Mouse (Mus musculus) intestine, embryonic 14.5 days (tissue): ENCODE results near the gene Setd3. TPM values are rescaled to one million over a fixed set of nuclear protein-coding genes. Genes with fewer than 3 reads are reported as not detected.

Source experiments
- ATAC-seq: fragments of 200-750 bp; cut with Nextera tagmentation; replicated peaks from 2 replicates; pipeline ENCODE4 v1.8.0; 2017; ENCODE audit warnings: low read depth, moderate number of reproducible peaks, moderate TSS enrichment, moderate library complexity; ENCODE audit not compliant: low FRiP score, low TSS enrichment
- DNase-seq: peaks from one replicate; pipeline ENCODE4 v3.0.0-alpha.2; 2018; ENCODE audit warnings: low spot score
- H3K27ac ChIP-seq: fragments of 300-500 bp; sonication (generic); 2 replicates; pipeline ENCODE4 v1.5.1; 2014; ENCODE audit warnings: low read depth, mild to moderate bottlenecking, control low read depth
- H3K27me3 ChIP-seq: fragments of 300-500 bp; sonication (generic); replicated peaks from 2 replicates; pipeline ENCODE4 v1.6.1; 2014; ENCODE audit warnings: low read length, control low read depth; ENCODE audit not compliant: control insufficient read depth, insufficient read depth
- H3K36me3 ChIP-seq: fragments of 300-500 bp; sonication (generic); 2 replicates; pipeline ENCODE4 v1.6.1; 2014; ENCODE audit warnings: low read length, control low read depth; ENCODE audit not compliant: control insufficient read depth, insufficient read depth
- H3K4me1 ChIP-seq: fragments of 300-500 bp; sonication (generic); replicated peaks from 2 replicates; pipeline ENCODE4 v1.6.1; 2014; ENCODE audit warnings: low read length, control low read depth, mixed read lengths; ENCODE audit not compliant: control insufficient read depth, insufficient read depth
- H3K4me2 ChIP-seq: fragments of 300-500 bp; sonication (generic); 2 replicates; pipeline ENCODE4 v1.6.1; 2014; ENCODE audit warnings: low read length
- H3K4me3 ChIP-seq: fragments of 300-500 bp; sonication (generic); 2 replicates; pipeline ENCODE4 v1.5.1; 2014; ENCODE audit warnings: low read depth, low read length, control low read depth, mixed read lengths
- H3K9ac ChIP-seq: fragments of 300-500 bp; sonication (generic); 2 replicates; pipeline ENCODE4 v1.6.1; 2014; ENCODE audit warnings: mild to moderate bottlenecking, low read length
- H3K9me3 ChIP-seq: fragments of 300-500 bp; sonication (generic); 2 replicates; pipeline ENCODE4 v1.6.1; 2016; ENCODE audit warnings: low read length, control low read depth; ENCODE audit not compliant: control insufficient read depth
- WGBS: fragments of 180-500 bp; shearing (Covaris S2); extraction: QIAGEN DNeasy Blood & Tissue Kit; methylation state at CpG from one replicate; pipeline ENCODE4 v1.1.7; 2014; 5-methylcytosine and 5-hydroxymethylcytosine counted together
- polyA plus RNA-seq: library from polyadenylated mRNA; unstranded; fragments of >200 nt; fragmentation: Nextera tagmentation; extraction: Ambion mirVana; gene quantifications from 2 replicates; pipeline ENCODE4 v1.2.1, GENCODE M21; 2014

Setd3 gene
- polyA plus RNA-seq, 1 experiment from 2014 or later = 75.9 TPM

DNA sequence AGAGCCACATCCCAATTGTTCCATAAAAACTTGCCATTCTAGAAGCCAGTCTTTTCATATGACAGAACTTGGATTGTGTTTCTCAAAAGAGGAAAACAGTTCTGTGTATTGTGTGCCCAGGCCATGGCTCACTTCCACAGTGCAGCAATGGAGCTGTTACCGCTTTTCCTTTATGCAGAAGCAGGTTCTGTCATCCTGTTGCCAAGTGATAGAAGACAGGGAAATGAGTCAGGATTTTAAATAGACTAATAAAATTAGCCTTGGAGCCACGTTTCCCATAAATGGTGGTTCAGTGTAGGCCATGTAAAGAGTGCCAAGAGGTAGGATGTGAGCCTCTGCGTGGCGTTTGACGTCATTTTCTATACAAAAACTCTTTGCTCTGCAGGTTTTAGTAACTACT lies 14.8 kb upstream of the Setd3 start:
- Histone ChIP-seq H3K4me1 (no peaks in the 10 kb centered on the region), H3K4me3 (no peak overlapping the region), H3K27ac (no peak overlapping the region), H3K9ac (no peak overlapping the region), H3K27me3 (no peaks in the 10 kb centered on the region), H3K4me2 (no peak overlapping the region), H3K36me3 (peaks cover 94% of the 10 kb centered on the region), H3K9me3 (no peaks in the 10 kb centered on the region)
- no peak for DNase-seq
- 84% methylated on average over 5 of the region's 5 CpGs for WGBS
- ATAC-seq = no peak

DNA sequence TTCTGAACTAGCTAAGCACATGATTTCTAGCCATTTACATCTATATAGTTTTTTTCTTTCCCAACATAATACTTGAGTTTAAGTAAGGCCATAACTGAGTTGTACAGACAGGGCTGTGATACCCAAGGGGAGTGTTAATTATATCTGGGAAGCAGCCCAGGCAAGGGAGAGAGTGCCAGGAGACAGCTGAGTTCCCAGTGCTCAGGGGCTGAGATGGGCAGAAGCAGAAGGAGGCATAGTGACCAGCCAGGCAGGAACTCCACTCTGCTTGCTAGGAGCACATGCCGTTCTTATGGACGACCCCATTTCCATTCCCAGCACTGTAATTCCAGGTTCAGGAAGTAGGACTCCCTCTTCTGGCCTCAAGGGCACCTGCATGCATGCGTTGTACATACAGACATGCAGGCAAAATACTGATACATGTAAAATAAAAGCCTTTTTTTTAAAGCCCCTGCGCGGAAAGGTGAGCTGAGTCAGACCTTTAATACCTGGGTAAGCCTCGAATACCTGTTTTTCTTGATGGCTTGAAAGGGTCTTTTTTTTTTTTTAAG lies 8.5 kb upstream of the Setd3 start:
- DNase-seq = no peak
- peaks cover 88% of the 10 kb centered on the region for H3K36me3 ChIP-seq
- 94% methylated on average over 6 of the region's 6 CpGs for WGBS
- H3K27me3 ChIP-seq = no peaks in the 10 kb centered on the region
- no peak for ATAC-seq
- H3K4me3 ChIP-seq = no peak overlapping the region
- no peak overlapping the region for H3K4me2 ChIP-seq
- H3K4me1 ChIP-seq = no peaks in the 10 kb centered on the region
- H3K9me3 ChIP-seq = no peaks in the 10 kb centered on the region
- no peak overlapping the region for H3K27ac ChIP-seq
- H3K9ac ChIP-seq = no peak overlapping the region

DNA sequence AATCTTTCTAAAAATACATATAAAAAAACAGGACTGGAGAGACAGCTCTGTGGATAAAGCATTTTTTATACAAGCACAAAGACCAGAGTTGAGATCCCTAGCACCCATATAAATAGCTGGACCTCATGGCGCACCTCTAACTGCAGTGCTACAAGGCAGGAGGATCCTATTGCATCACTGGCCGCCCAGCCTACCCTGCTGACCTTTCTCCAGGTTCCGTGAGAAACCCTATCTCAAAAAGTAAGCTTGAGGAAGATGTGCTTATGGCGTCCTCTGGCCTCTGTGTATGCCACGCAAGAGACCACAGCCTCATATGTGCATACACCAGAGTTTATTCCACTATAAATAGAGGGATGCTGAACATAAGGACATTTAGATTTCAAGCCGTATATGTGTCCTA lies 2.6 kb upstream of the Setd3 start:
- no peak overlapping the region for H3K9ac ChIP-seq
- H3K4me2 ChIP-seq = no peak overlapping the region
- 93% methylated on average over 6 of the region's 6 CpGs for WGBS
- no peak overlapping the region for H3K27ac ChIP-seq
- no peak overlapping the region for H3K4me3 ChIP-seq
- no peaks in the 10 kb centered on the region for H3K27me3 ChIP-seq
- H3K9me3 ChIP-seq = no peaks in the 10 kb centered on the region
- ATAC-seq (no peak), DNase-seq (no peak)
- H3K36me3 ChIP-seq = peaks cover 46% of the 10 kb centered on the region
- H3K4me1 ChIP-seq = peaks cover 18% of the 10 kb centered on the region

DNA sequence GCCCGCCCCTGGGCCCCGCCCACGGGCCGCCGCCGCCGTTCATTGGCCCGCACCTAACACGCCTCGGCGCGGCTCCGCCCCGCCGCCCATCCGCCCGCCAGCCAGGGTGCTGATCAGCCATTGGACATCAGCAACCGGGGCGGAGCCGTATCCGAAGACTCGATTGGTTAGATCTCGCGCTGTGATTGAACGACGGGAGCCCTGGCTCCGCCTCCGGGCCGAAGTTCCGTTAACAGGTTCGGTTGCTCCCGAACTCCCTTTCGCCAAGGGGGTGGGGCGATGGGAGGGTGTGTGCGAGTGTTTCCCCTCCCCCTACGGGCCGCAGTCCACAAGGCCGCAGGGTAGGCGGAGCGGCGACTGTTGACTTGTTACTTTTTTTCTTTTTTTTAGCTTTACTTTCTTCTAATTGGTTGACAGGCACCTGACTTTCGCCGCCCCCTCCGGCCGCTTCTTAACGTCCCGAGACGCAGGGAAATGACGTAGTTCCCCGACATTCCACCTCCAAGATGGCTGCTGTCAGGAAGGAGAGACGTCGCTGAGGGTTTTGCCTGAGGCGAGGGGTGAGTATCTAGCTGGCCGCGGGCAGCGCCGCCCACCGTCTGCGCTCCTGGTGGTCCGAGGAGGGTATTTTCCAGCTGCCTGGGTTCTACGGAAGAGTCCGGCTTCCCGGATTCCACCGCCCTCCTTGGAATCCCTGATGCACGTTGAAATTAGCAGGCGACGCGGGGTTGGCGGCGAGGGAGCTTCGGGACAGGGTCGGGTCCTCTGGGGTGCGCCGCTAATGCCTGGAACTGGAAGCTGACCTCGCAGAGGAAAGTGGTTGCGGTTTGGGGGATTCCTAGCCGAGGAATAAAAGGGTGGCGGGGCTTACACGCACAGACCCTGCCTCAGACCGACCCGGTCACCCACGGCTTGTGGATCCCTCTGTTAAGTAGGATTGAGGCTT lies 480 bp upstream of the Setd3 start, which contains the start of gene Ccnk:
TSS of gene Ccnk (plus strand) at position 259 of the 946 bp plus-strand sequence.
- Histone ChIP-seq H3K27ac (peak within 1 kb of the TSS; percentile 90), H3K4me3 (peak within 1 kb of the TSS; percentile 67)

DNA sequence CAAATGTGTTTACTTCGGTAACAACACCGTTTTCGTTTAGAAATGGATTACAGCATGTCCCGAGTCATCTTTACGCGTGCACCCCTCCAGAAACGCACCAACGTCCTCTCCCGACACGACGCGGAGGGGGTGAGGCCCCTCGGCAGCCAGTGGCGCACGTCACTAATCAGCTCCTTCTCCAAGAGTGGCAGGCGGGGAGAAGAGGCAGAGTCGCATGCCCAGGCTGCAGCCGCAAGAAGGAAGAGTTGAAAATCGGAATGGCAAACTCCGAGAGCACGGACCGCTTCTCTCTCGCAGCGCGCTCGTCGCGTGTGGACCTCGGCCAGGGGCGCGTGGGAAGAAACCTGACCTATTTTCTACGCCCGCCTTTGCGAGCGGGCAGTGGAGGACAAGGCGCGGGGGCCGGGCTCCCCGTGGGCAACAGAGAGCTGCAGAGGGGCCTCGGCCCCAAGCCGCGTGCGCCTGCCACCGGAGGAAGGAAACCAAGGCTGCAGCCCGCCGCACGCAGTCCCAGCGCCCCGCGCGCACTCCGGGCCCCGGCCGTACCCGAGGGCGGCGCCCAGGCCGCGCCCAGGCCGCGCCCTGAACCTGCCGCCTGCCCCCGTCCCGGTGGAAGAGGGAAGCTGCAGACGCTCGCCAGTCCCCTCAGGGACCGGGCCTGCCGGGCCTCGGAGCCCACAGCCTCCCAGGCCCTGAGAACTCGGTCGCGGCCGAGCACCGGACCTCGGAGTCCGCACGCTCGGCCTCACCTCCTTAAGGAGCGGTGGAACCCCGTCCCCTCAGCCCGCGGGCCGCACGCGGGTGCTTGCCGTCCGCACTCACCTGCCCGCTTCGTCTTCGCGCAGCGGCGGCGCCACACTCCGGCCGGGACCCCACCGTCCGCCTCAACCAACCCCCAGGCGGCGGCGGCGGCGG lies 526 bp downstream of the Setd3 start:
- Histone ChIP-seq H3K27me3 (no peaks in the 10 kb centered on the region), H3K27ac (peak overlapping the region; percentile 90), H3K4me2 (peak overlapping the region; percentile 84), H3K9ac (peak overlapping the region; percentile 92), H3K9me3 (no peaks in the 10 kb centered on the region), H3K4me1 (peaks cover 24% of the 10 kb centered on the region), H3K36me3 (peaks cover 22% of the 10 kb centered on the region), H3K4me3 (peak overlapping the region; percentile 67)
- under 1% methylated on average over 100 of the region's 103 CpGs for WGBS
- DNase-seq = peak; percentile 75
- ATAC-seq = peak; percentile 32

More for the DNA sequence above, 480 bp upstream of the Setd3 start, which contains the start of gene Ccnk:
- peaks cover 24% of the 10 kb centered on the region for H3K4me1 ChIP-seq
- peak; percentile 97 for DNase-seq
- no peaks in the 10 kb centered on the region for H3K9me3 ChIP-seq
- peak; percentile 99 for ATAC-seq
- H3K4me2 ChIP-seq = peak within 1 kb of the TSS; percentile 97
- H3K36me3 ChIP-seq = peaks cover 31% of the 10 kb centered on the region
- H3K27me3 ChIP-seq = no peaks in the 10 kb centered on the region
- WGBS = under 1% methylated on average over 81 of the region's 82 CpGs
- H3K9ac ChIP-seq = peak within 1 kb of the TSS; percentile 92

DNA sequence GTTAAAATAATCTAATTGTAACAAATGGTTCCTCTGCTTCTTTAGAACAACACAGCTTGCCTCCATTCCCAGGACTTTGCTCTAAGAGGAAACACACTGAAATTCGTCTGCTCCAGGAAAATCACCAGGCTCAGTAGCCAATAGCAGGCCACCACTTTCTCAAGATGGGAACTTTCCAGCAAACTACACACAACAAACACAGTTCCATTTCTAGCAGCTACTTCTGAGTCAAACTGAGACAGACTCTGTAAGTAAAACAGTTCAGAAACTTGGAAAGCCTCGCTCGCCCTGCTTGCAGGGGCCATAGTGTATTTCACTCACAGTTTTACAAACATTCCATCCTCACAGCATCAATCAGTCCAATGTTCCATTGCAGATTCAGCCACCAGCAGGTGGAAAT lies 2.7 kb downstream of the Setd3 start:
- WGBS = 58% methylated on average over 3 of the region's 3 CpGs

DNA sequence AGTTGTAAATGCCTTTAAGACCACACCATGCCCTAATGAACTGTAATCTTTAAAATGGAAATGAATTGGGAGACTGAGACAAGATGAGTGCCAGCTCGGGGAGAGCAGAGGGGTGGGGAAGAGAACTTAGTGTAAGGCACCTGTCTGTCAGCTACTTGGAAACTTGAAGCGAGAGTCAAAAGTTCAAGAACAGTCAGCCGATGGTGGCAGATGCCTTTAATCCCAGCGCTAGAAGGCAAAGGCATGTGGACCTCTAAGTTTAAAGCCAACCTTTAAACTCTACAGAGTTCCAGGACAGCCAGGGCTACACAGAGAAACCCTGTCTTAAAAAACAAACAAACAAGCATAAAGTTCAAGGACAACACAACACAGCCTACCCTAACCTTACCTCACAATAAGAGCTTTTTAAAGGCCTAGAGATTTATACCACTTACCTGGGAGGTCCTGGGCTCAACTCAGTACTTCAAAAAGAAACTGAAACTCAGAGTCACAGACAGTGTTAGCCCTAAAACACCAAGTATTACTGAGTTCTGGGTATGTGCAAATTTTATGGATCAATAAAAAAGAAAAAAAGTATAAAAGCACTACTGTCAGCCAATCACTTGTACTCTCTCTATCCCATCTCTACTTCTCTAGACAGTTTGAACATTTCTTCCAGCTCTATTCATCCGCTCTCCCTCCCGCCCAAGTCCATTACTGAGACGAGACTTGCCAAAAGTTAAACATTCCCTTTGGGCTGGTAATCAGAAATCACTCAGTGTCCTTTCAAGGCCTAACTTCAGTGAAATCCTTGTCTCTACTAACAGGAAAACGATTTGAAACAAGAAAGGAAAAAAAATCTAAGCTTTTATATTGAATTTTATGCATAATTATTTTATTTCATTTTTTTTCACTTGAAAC lies 4.3 kb downstream of the Setd3 start:
- Histone ChIP-seq H3K4me3 (no peak overlapping the region), H3K4me1 (peaks cover 29% of the 10 kb centered on the region), H3K9ac (no peak overlapping the region), H3K27me3 (no peaks in the 10 kb centered on the region), H3K4me2 (no peak overlapping the region), H3K27ac (no peak overlapping the region), H3K9me3 (no peaks in the 10 kb centered on the region), H3K36me3 (no peaks in the 10 kb centered on the region)
- DNase-seq (no peak), ATAC-seq (no peak)
- 66% methylated on average over 8 of the region's 8 CpGs for WGBS

More for the DNA sequence above, 2.7 kb downstream of the Setd3 start:
- no peaks in the 10 kb centered on the region for H3K27me3 ChIP-seq
- H3K36me3 ChIP-seq = 0 out of 2 replicates have a peak, but pooled peaks cover under 1% of the 10 kb centered on the region
- H3K27ac ChIP-seq = no peak overlapping the region
- H3K9ac ChIP-seq = no peak overlapping the region
- H3K4me2 ChIP-seq = no peak overlapping the region
- no peaks in the 10 kb centered on the region for H3K9me3 ChIP-seq
- H3K4me3 ChIP-seq = no peak overlapping the region
- H3K4me1 ChIP-seq = peaks cover 32% of the 10 kb centered on the region
- DNase-seq (no peak), ATAC-seq (no peak)
